Mouse (Mus musculus): ENCODE data around the gene Notch1. TPM values are rescaled to one million over a fixed set of nuclear protein-coding genes. Genes with fewer than 3 reads are reported as not detected.

The Notch1 gene
- total and polyA plus RNA-seq, 3 experiments = 0.02 to 0.71 TPM; not detected in 1

DNA sequence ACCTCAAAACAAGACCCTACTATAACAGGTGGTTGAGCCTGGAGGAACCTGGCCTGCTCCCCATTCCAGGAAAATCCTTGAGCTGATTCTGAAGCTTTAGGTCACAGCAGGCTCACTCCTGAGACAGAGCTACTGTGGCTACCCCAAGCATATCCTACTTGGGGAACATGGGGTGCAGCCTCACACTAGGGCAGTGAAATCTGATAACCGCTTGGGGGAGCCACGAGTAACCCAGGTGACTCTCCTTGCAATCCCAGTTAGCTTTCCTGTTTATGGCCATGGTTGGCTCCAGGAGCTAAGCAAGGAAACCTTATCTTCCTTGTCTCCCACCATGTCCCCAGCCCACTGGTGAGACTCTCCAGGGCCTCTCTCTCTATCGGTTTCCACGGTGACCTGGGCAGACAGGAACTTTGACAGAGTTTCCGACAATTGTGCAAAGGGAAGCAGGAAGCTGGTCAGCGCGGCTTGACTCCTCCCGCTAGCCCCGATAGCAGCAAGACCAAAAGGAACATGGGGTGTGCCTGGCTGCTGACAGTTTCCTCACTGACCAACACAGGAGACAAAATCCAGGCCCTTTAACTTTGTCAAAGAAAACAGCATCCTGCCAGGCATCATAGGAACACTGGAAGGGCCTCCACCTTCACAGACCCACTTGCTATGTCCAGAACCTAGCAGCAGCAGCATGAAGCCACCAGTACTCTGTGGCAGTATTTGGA, 41.5 kb downstream of the Notch1 start:
- no peak for ATAC-seq (ENCODE audit: extremely low read depth, insufficient number of reproducible peaks, low FRiP score, poor library complexity, severe bottlenecking)
- H3K4me1 ChIP-seq (ENCODE audit: insufficient read depth, low read depth, low read length) = peaks cover 7% of the 10 kb centered on the region; the same call in 1 of the 2 replicates
- H3K4me3 ChIP-seq (ENCODE audit: low read depth, low read length) = no peak overlapping the region
- no peaks in the 10 kb centered on the region for H3K9me3 ChIP-seq (replicated peaks)
- peaks cover 49% of the 10 kb centered on the region for H3K27me3 ChIP-seq (ENCODE audit: insufficient read depth, low read length)
- no peak for TF ChIP-seq GATA1 (IDR thresholded peaks at IDR 0.05; ENCODE audit: borderline replicate concordance, low read length)
- TF ChIP-seq POLR2AphosphoS5 (IDR thresholded peaks at IDR 0.05; ENCODE audit: insufficient replicate concordance, low read depth, low read length) = no peak
- no peak for TF ChIP-seq CTCF (IDR thresholded peaks at IDR 0.05; ENCODE audit: low read depth, low read length)
- TF ChIP-seq GATA2 (IDR thresholded peaks at IDR 0.05; ENCODE audit: borderline replicate concordance, low read depth, low read length) = no peak
- no peak for TF ChIP-seq TAL1 (conservative IDR thresholded peaks at IDR 0.05; ENCODE audit: low read depth, low read length)
- DNase-seq (ENCODE audit: low spot score) = no peak
- H3K36me3 ChIP-seq (replicated peaks) = no peaks in the 10 kb centered on the region

DNA sequence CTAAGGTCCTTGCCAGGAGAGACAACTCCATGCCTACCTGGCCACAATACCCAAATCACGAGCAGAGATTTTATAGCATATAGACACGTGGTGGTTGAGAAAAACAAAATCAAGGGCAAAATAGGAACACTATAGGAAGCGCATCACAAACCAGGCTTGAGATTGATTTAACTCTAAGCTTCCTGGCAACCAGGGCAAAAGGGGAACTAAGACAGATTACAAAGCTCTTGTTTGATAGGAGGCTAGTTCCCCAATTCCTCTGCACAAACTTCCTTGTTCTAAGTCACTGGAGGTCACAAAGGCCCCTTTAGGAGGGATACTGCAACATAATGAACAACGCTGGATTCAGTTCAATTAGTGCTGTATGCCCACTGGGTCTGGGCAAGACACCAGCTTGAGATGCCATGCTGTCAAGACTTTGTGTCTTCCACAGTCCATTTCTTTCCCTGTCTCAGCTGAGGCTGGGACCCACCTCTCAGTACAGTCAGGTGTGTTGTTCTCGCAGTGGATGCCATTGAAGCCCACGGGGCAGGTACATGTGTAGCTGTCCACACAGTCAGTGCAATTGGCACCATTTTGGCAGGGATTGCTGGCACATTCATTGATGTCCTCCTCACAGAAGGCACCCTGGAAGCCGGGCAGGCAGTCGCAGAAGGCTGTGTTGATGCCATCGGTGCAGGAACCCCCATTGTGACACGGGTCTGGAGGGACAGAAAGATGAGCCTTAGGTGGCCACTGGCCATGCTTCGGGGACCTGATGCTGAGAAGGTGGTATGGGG, 44.0 kb downstream of the Notch1 start:
- H3K9me3 ChIP-seq (replicated peaks) = no peaks in the 10 kb centered on the region
- peaks cover 7% of the 10 kb centered on the region; the same call in 1 of the 2 replicates for H3K4me1 ChIP-seq (ENCODE audit: insufficient read depth, low read depth, low read length)
- TF ChIP-seq POLR2AphosphoS5 (IDR thresholded peaks at IDR 0.05; ENCODE audit: insufficient replicate concordance, low read depth, low read length) (no peak), GATA1 (IDR thresholded peaks at IDR 0.05; ENCODE audit: borderline replicate concordance, low read length) (no peak), CTCF (IDR thresholded peaks at IDR 0.05; ENCODE audit: low read depth, low read length) (no peak), TAL1 (conservative IDR thresholded peaks at IDR 0.05; ENCODE audit: low read depth, low read length) (no peak), GATA2 (IDR thresholded peaks at IDR 0.05; ENCODE audit: borderline replicate concordance, low read depth, low read length) (no peak)
- DNase-seq (ENCODE audit: low spot score) (no peak), ATAC-seq (ENCODE audit: extremely low read depth, insufficient number of reproducible peaks, low FRiP score, poor library complexity, severe bottlenecking) (no peak)
- H3K4me3 ChIP-seq (ENCODE audit: low read depth, low read length) = no peak overlapping the region
- H3K36me3 ChIP-seq (replicated peaks) = no peaks in the 10 kb centered on the region
- peaks cover 50% of the 10 kb centered on the region for H3K27me3 ChIP-seq (ENCODE audit: insufficient read depth, low read length)

DNA sequence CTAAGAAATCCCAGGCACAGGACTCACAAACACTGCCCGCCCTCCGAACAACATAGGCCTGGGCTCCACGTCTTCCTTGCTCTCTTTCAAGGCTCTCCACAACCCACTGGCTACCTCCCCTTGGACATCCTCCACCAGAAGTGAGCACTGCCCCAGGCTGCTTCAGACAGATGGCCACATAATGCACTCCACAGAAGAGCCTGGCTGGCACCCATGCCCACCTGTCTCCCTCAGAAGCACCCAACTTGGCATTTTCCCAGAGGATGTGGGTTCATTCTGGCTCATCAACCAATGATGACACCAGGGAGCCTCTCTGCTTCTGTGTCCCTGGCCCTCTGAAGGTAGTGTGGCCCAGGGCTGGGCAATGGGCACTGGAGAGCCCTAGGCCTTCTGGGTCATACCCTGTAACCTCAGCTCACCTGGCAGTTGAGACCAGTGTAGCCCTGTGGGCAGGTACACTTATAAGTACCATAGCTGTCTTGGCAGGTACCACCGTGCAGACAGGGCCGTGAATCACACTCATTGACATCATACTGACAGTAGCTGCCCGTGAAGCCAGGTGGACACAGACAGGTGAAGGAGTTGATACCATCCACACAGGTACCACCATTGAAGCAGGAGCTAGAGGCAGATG, 44.7 kb downstream of the Notch1 start:
- ATAC-seq (ENCODE audit: extremely low read depth, insufficient number of reproducible peaks, low FRiP score, poor library complexity, severe bottlenecking) = no peak
- no peaks in the 10 kb centered on the region for H3K9me3 ChIP-seq (replicated peaks)
- TF ChIP-seq CTCF (IDR thresholded peaks at IDR 0.05; ENCODE audit: low read depth, low read length) = no peak
- no peak for TF ChIP-seq TAL1 (conservative IDR thresholded peaks at IDR 0.05; ENCODE audit: low read depth, low read length)
- TF ChIP-seq GATA2 (IDR thresholded peaks at IDR 0.05; ENCODE audit: borderline replicate concordance, low read depth, low read length) = no peak
- no peak for TF ChIP-seq POLR2AphosphoS5 (IDR thresholded peaks at IDR 0.05; ENCODE audit: insufficient replicate concordance, low read depth, low read length)
- H3K27me3 ChIP-seq (ENCODE audit: insufficient read depth, low read length) = peaks cover 45% of the 10 kb centered on the region
- no peak overlapping the region for H3K4me3 ChIP-seq (ENCODE audit: low read depth, low read length)
- H3K4me1 ChIP-seq (ENCODE audit: insufficient read depth, low read depth, low read length) = peaks cover 7% of the 10 kb centered on the region; the same call in 1 of the 2 replicates
- H3K36me3 ChIP-seq (replicated peaks) = no peaks in the 10 kb centered on the region
- no peak for DNase-seq (ENCODE audit: low spot score)

DNA sequence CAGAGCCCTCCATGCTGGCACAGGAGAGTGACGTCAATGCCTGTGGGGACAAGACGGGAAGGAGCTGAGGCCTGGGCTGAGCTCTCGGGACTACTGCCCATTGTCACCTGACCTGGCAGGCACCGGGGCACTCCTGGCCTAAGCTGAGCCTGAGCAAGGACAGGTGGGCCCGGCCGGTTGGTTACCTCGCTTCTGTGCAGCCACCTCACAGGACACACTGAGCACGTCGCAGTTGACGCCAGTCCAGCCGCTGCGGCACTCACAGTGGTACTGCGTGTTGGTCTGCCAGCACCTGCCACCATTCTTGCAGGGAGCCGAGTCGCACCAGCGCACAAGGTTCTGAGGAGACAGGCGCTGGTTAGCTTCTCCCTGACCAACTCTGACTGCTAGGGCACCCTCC, 45.5 kb downstream of the Notch1 start:
- Histone ChIP-seq H3K4me3 (ENCODE audit: low read depth, low read length) (no peak overlapping the region), H3K36me3 (replicated peaks) (no peaks in the 10 kb centered on the region), H3K27me3 (ENCODE audit: insufficient read depth, low read length) (peaks cover 39% of the 10 kb centered on the region), H3K9me3 (replicated peaks) (no peaks in the 10 kb centered on the region), H3K4me1 (ENCODE audit: insufficient read depth, low read depth, low read length) (peaks cover 7% of the 10 kb centered on the region; the same call in 1 of the 2 replicates)
- no peak for TF ChIP-seq GATA2 (IDR thresholded peaks at IDR 0.05; ENCODE audit: borderline replicate concordance, low read depth, low read length)
- TF ChIP-seq TAL1 (conservative IDR thresholded peaks at IDR 0.05; ENCODE audit: low read depth, low read length) = no peak
- no peak for TF ChIP-seq CTCF (IDR thresholded peaks at IDR 0.05; ENCODE audit: low read depth, low read length)
- no peak for TF ChIP-seq POLR2AphosphoS5 (IDR thresholded peaks at IDR 0.05; ENCODE audit: insufficient replicate concordance, low read depth, low read length)
- TF ChIP-seq GATA1 (IDR thresholded peaks at IDR 0.05; ENCODE audit: borderline replicate concordance, low read length) = no peak
- ATAC-seq (ENCODE audit: extremely low read depth, insufficient number of reproducible peaks, low FRiP score, poor library complexity, severe bottlenecking) (no peak), DNase-seq (ENCODE audit: low spot score) (no peak)

DNA sequence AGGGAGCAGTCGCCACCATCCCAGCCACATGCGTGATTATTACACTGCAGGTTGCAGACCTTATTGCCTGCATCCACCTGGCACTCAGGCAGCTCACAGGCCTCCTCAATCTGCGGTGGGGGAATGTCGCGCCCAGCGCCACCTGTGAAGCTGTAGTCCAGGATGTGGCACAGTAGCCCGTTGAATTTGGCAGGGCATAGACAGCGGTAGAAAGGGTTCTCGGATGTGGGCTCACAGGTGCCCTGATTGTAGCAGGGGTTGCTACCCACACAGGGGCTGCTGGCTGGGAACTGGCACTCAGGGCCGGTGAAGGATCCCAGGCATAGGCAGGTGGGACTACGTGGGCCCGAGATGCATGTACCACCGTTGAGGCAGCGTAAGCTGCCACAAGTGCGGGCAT, 48.1 kb downstream of the Notch1 start:
- no peak overlapping the region for H3K4me3 ChIP-seq (ENCODE audit: low read depth, low read length)
- H3K36me3 ChIP-seq (replicated peaks) = no peaks in the 10 kb centered on the region
- DNase-seq (ENCODE audit: low spot score) (no peak), ATAC-seq (ENCODE audit: extremely low read depth, insufficient number of reproducible peaks, low FRiP score, poor library complexity, severe bottlenecking) (no peak)
- no peaks in the 10 kb centered on the region for H3K9me3 ChIP-seq (replicated peaks)
- TF ChIP-seq GATA1 (IDR thresholded peaks at IDR 0.05; ENCODE audit: borderline replicate concordance, low read length) (no peak), TAL1 (conservative IDR thresholded peaks at IDR 0.05; ENCODE audit: low read depth, low read length) (no peak), GATA2 (IDR thresholded peaks at IDR 0.05; ENCODE audit: borderline replicate concordance, low read depth, low read length) (no peak), CTCF (IDR thresholded peaks at IDR 0.05; ENCODE audit: low read depth, low read length) (no peak), POLR2AphosphoS5 (IDR thresholded peaks at IDR 0.05; ENCODE audit: insufficient replicate concordance, low read depth, low read length) (no peak)
- peaks cover 28% of the 10 kb centered on the region for H3K27me3 ChIP-seq (ENCODE audit: insufficient read depth, low read length)
- peaks cover 7% of the 10 kb centered on the region; the same call in 1 of the 2 replicates for H3K4me1 ChIP-seq (ENCODE audit: insufficient read depth, low read depth, low read length)

DNA sequence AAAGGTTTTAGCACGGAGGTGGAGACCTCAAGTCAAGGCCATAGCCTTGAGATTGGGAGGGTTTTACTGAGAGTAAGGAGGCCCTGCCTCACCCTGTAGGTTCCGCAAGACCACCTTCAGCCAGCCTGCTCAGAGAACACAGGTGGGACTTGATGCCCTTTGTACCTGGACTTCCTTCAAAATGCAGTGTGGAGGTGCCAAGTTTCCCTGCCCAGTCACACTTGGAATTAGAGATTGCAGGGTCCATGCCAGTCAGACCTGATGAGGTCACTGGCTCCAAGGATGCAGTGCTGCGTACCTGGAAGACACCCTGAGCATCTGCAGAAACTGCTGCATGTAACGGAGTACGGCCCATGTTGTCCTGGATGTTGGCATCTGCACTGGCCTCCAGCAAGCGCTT, 53.1 kb downstream of the Notch1 start:
- TF ChIP-seq TAL1 (conservative IDR thresholded peaks at IDR 0.05; ENCODE audit: low read depth, low read length) (no peak), GATA2 (IDR thresholded peaks at IDR 0.05; ENCODE audit: borderline replicate concordance, low read depth, low read length) (no peak), GATA1 (IDR thresholded peaks at IDR 0.05; ENCODE audit: borderline replicate concordance, low read length) (no peak), CTCF (IDR thresholded peaks at IDR 0.05; ENCODE audit: low read depth, low read length) (no peak), POLR2AphosphoS5 (IDR thresholded peaks at IDR 0.05; ENCODE audit: insufficient replicate concordance, low read depth, low read length) (no peak)
- peaks cover 20% of the 10 kb centered on the region; the same call in 1 of the 2 replicates for H3K27me3 ChIP-seq (ENCODE audit: insufficient read depth, low read length)
- H3K4me3 ChIP-seq (ENCODE audit: low read depth, low read length) = no peak overlapping the region
- no peaks in the 10 kb centered on the region for H3K9me3 ChIP-seq (replicated peaks)
- H3K36me3 ChIP-seq (replicated peaks) = peaks cover 4% of the 10 kb centered on the region
- no peak for ATAC-seq (ENCODE audit: extremely low read depth, insufficient number of reproducible peaks, low FRiP score, poor library complexity, severe bottlenecking)
- DNase-seq (ENCODE audit: low spot score) = no peak
- H3K4me1 ChIP-seq (ENCODE audit: insufficient read depth, low read depth, low read length) = peaks cover 20% of the 10 kb centered on the region
